Mouse (Mus musculus) limb, embryonic 12.5 days (tissue): ENCODE measurements around the gene Phc1. TPM values are rescaled to one million over a fixed set of nuclear protein-coding genes. Genes with fewer than 3 reads are reported as not detected.

Source experiments
- ATAC-seq: fragments of 200-750 bp; cut with Nextera tagmentation; 2 replicates; pipeline ENCODE4 v1.8.0; 2017; ENCODE audit warnings: low read depth, moderate TSS enrichment; ENCODE audit not compliant: insufficient number of reproducible peaks, insufficient read depth, low FRiP score, low TSS enrichment
- H3K27ac ChIP-seq: fragments of 300-500 bp; sonication (generic); 2 replicates; pipeline ENCODE4 v1.5.1; 2016; ENCODE audit warnings: mild to moderate bottlenecking, moderate library complexity
- H3K27me3 ChIP-seq: fragments of 300-500 bp; sonication (generic); 2 replicates; pipeline ENCODE4 v1.6.1; 2016; ENCODE audit warnings: mild to moderate bottlenecking, moderate library complexity
- H3K36me3 ChIP-seq: fragments of 300-500 bp; sonication (generic); 2 replicates; pipeline ENCODE4 v1.6.1; 2016; ENCODE audit warnings: mild to moderate bottlenecking, moderate library complexity
- H3K4me1 ChIP-seq: fragments of 300-500 bp; sonication (generic); replicated peaks from 2 replicates; pipeline ENCODE4 v1.6.1; 2016
- H3K4me2 ChIP-seq: fragments of 300-500 bp; sonication (generic); 2 replicates; pipeline ENCODE4 v1.6.1; 2016; ENCODE audit warnings: mild to moderate bottlenecking, moderate library complexity
- H3K4me3 ChIP-seq: fragments of 300-500 bp; sonication (generic); replicated peaks from 2 replicates; pipeline ENCODE4 v1.5.1; 2016; ENCODE audit warnings: mild to moderate bottlenecking
- H3K9ac ChIP-seq: fragments of 300-500 bp; sonication (generic); replicated peaks from 2 replicates; pipeline ENCODE4 v1.6.1; 2016; ENCODE audit warnings: mild to moderate bottlenecking, moderate library complexity
- H3K9me3 ChIP-seq: fragments of 300-500 bp; sonication (generic); 2 replicates; pipeline ENCODE4 v1.6.1; 2016; ENCODE audit warnings: mild to moderate bottlenecking, moderate library complexity
- WGBS: fragments of 180-500 bp; shearing (Covaris S2); methylation state at CpG from one replicate; pipeline ENCODE4 v1.1.7; 2016; 5-methylcytosine and 5-hydroxymethylcytosine counted together
- polyA plus RNA-seq: library from polyadenylated mRNA; unstranded; fragments of >200 nt; fragmentation: Nextera tagmentation; extraction: Ambion mirVana; gene quantifications from 2 replicates; pipeline ENCODE4 v1.2.1, GENCODE M21; 2016

Gene Phc1
- polyA plus RNA-seq, 1 experiment from 2014 or later, result 27.1 TPM

DNA sequence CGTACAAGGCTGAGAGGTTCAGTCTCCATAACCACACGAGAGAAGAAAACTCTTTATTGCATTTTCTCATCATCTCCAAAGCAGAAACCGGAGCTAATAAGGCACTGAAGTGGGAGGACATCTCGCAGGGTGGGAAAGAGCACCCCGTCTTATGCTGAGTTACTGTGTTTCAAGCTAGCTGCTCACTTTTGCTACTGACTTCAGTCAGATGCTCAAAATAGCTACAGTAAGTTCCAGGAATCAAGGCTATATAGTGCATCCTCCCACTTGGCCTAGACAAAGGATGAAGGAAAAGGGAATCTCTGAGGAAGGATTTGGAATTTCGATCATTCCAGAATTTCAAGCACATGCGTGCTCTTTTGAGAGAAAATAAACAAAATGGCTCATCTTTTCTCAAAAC is 63.8 kb downstream of the Phc1 start:
- Histone ChIP-seq H3K36me3 (no peaks in the 10 kb centered on the region), H3K9ac (no peak overlapping the region), H3K4me2 (no peak overlapping the region), H3K27ac (no peak overlapping the region), H3K4me1 (no peaks in the 10 kb centered on the region), H3K9me3 (no peaks in the 10 kb centered on the region), H3K27me3 (no peaks in the 10 kb centered on the region), H3K4me3 (no peak overlapping the region)
- 92% methylated on average over 7 of the region's 7 CpGs for WGBS
- no peak for ATAC-seq

DNA sequence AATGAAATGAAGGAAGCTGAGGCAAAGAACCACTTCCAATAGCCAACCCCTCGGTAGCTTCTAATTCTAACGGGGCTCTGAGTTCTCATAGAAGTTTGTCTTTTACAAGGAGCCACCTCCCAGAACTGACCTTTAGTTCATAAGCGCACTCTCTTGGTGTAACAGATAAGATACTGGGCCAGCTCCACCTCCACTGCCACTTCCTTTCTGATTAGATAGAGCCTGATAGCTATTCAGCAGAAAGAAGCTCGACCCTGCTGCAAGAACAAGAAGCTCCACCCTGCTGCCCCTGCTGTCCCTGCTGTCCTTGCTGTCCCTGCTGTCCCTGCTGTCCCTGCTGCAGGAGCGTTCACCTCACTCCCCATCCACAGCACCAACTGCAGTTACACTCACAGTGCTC is 65.8 kb downstream of the Phc1 start:
- Histone ChIP-seq H3K27ac (no peak overlapping the region), H3K4me3 (no peak overlapping the region), H3K36me3 (no peaks in the 10 kb centered on the region), H3K9ac (no peak overlapping the region), H3K4me2 (no peak overlapping the region), H3K27me3 (no peaks in the 10 kb centered on the region), H3K9me3 (no peaks in the 10 kb centered on the region), H3K4me1 (no peaks in the 10 kb centered on the region)
- ATAC-seq, result no peak
- 76% methylated on average over 5 of the region's 5 CpGs for WGBS

DNA sequence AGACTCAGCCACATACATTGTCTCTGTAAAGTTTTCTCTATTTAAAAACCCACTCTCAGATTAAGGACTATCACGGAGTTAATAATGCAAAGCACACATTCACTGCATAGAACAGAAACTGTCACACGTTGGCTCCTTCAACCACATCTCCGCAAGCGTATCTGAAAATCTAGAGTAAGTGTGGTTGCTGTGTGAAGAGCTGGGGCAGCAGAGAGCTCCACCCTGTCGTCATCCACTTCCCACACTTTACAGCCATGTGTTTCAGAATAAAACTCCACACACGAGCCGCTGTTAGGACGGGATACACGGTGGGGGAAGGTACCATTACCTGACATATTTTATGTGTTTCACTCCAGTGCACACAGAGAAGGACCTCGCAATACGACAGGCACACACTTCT is 70.2 kb downstream of the Phc1 start:
- Histone ChIP-seq H3K4me1 (no peaks in the 10 kb centered on the region), H3K27ac (no peak overlapping the region), H3K4me2 (no peak overlapping the region), H3K27me3 (no peaks in the 10 kb centered on the region), H3K9ac (no peak overlapping the region), H3K9me3 (no peaks in the 10 kb centered on the region), H3K4me3 (no peak overlapping the region), H3K36me3 (no peaks in the 10 kb centered on the region)
- WGBS, result 78% methylated on average over 11 of the region's 11 CpGs
- ATAC-seq, result no peak

DNA sequence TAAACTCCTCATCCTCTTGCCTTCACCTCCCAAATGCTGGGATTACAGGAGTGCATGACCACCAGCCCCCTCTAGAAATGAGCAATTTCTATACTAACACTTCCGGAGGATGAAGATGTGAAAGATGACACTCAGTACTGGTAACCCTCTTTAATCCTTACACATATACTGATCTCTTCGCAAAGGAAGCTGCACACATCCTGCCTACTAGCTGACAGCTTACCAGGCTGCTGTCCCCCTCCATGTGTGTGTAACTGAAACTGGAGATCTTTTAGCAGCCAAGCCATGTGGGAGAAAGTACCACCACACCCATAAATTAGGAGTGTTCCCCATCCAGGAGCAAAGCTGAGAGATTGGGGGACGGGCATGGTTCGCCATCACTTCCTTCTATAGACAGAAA is 71.2 kb downstream of the Phc1 start:
- no peak overlapping the region for H3K4me3 ChIP-seq
- no peaks in the 10 kb centered on the region for H3K9me3 ChIP-seq
- no peak overlapping the region for H3K27ac ChIP-seq
- H3K36me3 ChIP-seq, result no peaks in the 10 kb centered on the region
- no peak overlapping the region for H3K9ac ChIP-seq
- H3K27me3 ChIP-seq, result no peaks in the 10 kb centered on the region
- no peaks in the 10 kb centered on the region for H3K4me1 ChIP-seq
- WGBS, result 82% methylated on average over 4 of the region's 4 CpGs
- H3K4me2 ChIP-seq, result no peak overlapping the region
- no peak for ATAC-seq

DNA sequence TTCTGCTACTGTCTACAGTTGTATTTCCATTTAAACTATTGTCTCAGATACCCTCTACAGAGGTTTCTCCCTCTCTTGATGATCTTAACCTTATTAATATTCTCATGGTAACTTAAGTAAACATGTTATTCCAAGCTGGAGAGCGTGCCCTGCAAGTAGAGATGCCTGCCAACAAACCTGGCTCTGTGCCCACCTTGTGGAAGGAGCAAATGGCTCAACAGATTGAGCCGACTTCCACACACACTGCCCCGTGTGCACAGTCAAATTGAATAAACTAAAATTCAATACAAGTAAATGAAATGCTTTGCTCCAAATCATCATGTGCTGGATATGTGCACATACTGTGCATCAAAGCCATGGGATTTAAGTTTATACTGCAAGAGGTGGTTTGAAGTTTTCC is 71.8 kb downstream of the Phc1 start:
- no peak for ATAC-seq
- 71% methylated on average over 3 of the region's 3 CpGs for WGBS
- Histone ChIP-seq H3K4me2 (no peak overlapping the region), H3K27me3 (no peaks in the 10 kb centered on the region), H3K9ac (no peak overlapping the region), H3K9me3 (no peaks in the 10 kb centered on the region), H3K36me3 (no peaks in the 10 kb centered on the region), H3K4me3 (no peak overlapping the region), H3K27ac (no peak overlapping the region), H3K4me1 (no peaks in the 10 kb centered on the region)

Other genes with a start within 250 kb of the Phc1 start
- gene Klrg1, start 57.7 kb downstream of the Phc1 start, polyA plus RNA-seq, result not detected in 2 replicates
- 74.6 and 76.3 TPM in 2 replicates for gene M6pr, start 31.8 kb downstream of the Phc1 start, polyA plus RNA-seq
- 52.6 and 57.0 TPM in 2 replicates for gene Rimklb, start 158.2 kb upstream of the Phc1 start, polyA plus RNA-seq
- 1.2 and 2.1 TPM in 2 replicates for gene Mfap5, start 165.3 kb upstream of the Phc1 start, polyA plus RNA-seq
- gene Aicda, start 213.2 kb upstream of the Phc1 start, polyA plus RNA-seq, result 0.34 and 0.36 TPM in 2 replicates